Mouse (Mus musculus): ENCODE results near the gene Hrnr. TPM values are rescaled to one million over a fixed set of nuclear protein-coding genes. Genes with fewer than 3 reads are reported as not detected.
A peak's percentile ranks its signal among the peaks of the same experiment; 100 is the strongest.

Gene Hrnr
- polyA plus RNA-seq, 1 experiment: 3.0 TPM

DNA sequence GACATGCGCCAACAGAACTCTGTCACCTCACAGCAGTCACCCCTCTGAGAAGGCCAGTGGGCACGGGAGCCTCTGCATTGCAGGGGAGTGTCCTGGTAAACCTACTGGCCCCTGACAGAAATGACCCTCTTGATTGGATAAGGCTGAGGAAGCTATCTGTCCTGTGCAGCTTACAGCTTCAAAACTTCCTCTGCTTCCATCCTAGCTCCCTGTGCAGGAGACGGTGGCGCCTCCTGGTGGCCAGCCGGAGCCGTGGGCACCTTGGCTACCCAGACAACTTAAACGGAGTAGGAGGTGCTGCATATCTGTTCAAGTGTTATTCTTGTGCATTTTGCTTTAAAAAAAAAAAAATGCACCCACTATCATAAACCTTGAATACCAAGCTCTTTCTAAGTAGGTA, 40.5 kb downstream of the Hrnr start:
- no peaks in the 10 kb centered on the region for H3K4me1 ChIP-seq (ENCODE audit: control insufficient read depth, insufficient read depth, low read length)
- WGBS: 16% methylated on average over 7 of the region's 7 CpGs
- H3K4me3 ChIP-seq (replicated peaks; ENCODE audit: extremely low read depth, low read depth, low read length): no peak overlapping the region
- peak; percentile 56 for TF ChIP-seq CTCF (IDR thresholded peaks at IDR 0.05; ENCODE audit: insufficient read depth, low read length)
- no peak for TF ChIP-seq POLR2A (IDR thresholded peaks at IDR 0.05; ENCODE audit: borderline replicate concordance, extremely low read depth, low read depth, low read length)
- peak; percentile 54 for DNase-seq

DNA sequence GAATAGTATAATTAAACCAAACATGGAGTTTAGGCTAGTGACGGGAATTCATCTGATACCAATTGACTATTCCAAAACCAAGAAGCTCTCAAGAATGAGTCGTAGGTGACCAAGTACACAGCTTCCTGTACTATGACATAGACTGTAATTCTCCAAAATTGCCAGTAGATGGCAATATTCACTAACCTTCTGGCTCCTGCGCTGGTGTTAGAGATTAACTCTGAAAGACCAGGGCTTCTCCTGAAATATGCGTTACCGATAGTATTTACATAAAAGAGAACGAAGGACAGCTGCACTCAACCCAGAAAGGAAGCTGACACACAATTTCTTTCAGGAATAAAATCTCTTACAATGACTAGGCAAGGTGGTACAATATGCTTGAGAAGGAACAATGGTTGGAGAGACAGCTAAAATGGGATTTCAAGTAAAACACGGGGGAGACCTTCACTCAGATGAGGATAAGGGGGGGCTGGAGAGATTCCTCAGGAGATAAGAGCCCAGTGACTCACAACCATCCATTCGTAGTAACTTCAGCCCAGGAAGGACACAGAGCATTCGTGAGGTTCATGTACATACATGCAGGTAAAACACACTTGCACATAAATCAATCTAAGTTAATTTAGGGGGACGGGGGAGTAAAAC, 42.5 kb downstream of the Hrnr start:
- Histone ChIP-seq H3K4me3 (replicated peaks; ENCODE audit: extremely low read depth, low read depth, low read length) (no peak overlapping the region), H3K4me1 (ENCODE audit: control insufficient read depth, insufficient read depth, low read length) (no peaks in the 10 kb centered on the region; the same call in 1 of the 2 replicates)
- WGBS: 9% methylated on average over 10 of the region's 10 CpGs
- TF ChIP-seq POLR2A (IDR thresholded peaks at IDR 0.05; ENCODE audit: borderline replicate concordance, extremely low read depth, low read depth, low read length): no peak
- TF ChIP-seq CTCF (IDR thresholded peaks at IDR 0.05; ENCODE audit: insufficient read depth, low read length): no peak
- DNase-seq: no peak

DNA sequence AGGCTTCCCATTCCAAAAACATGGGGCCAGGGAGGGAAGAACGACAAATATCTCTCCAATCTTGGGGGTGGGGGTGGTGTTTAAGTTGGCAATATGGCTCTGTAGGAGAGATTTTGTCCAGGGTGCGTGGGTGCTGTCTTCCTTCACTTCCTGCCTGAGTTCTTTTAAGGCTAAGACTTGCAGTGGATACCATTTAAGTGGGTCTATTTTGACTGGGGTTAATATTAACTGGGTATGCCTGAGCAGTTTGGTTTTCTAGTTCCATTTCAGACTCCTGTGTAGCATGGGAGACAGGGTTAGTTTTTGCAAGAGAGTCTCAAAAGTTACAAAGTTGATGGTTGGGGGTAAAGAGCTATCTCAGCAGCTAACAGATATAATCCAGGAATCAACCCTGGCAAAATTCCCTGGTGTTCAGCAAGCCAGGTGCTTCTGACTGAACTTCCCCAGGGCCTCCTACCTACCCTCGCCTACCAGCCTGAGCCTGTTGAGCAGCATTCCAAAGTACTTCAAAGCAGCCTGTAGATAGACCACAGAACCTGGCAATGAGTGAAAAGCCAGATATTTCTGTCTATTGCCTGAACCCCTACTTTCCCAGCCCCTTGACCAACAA, 47.5 kb downstream of the Hrnr start:
- 58% methylated on average over 3 of the region's 3 CpGs for whole genome bisulfite sequencing

DNA sequence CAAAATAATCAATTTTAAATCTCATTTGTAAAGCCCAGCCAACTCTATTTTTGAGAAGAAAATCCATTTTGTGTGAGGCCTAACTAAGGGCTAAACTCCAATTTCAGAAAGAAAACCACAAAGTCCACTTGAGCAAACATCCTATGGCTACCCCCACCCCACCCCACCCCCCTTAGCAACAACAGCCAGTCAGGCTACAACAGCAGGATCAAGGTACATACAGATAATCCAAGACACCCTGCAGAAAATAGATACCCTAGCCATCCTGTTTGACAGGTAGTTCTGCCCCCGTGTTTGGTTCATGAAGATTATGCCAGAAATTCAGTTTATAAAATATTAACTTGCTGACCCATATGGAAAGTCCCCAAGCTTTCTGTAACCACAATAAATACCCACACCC, 48.6 kb downstream of the Hrnr start:
- no peak for TF ChIP-seq POLR2A (IDR thresholded peaks at IDR 0.05; ENCODE audit: borderline replicate concordance, extremely low read depth, low read depth, low read length)
- TF ChIP-seq CTCF (IDR thresholded peaks at IDR 0.05; ENCODE audit: insufficient read depth, low read length): no peak
- WGBS: 44% methylated on average over 1 of the region's 1 CpGs
- no peak overlapping the region for H3K4me3 ChIP-seq (replicated peaks; ENCODE audit: extremely low read depth, low read depth, low read length)
- H3K4me1 ChIP-seq (ENCODE audit: control insufficient read depth, insufficient read depth, low read length): no peaks in the 10 kb centered on the region; the same call in 1 of the 2 replicates
- DNase-seq: no peak

More for the DNA sequence above, 47.5 kb downstream of the Hrnr start:
- Histone ChIP-seq H3K4me1 (ENCODE audit: control insufficient read depth, insufficient read depth, low read length) (no peaks in the 10 kb centered on the region; the same call in 1 of the 2 replicates), H3K4me3 (replicated peaks; ENCODE audit: extremely low read depth, low read depth, low read length) (no peak overlapping the region)
- peak; percentile 32 for DNase-seq
- TF ChIP-seq CTCF (IDR thresholded peaks at IDR 0.05; ENCODE audit: insufficient read depth, low read length) (no peak), POLR2A (IDR thresholded peaks at IDR 0.05; ENCODE audit: borderline replicate concordance, extremely low read depth, low read depth, low read length) (no peak)

DNA sequence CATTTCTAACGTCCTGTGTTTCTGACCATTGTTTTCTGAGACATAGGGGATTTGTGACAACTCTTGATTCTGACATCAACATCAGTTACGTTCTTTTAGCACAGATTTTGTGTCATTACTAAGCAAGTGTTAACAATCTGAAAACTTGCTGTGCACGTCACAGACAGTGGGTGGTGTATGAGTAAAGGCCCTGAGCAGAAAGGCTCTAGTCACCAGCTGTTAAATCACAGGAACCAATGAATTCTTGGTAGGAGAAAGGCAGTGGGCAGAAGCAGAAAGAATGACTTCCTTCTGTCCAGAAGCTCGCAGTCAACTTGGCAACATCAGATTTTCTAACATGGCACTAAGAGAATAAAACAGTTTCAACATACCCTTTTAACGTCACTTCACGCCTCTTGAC, 53.9 kb downstream of the Hrnr start:
- Histone ChIP-seq H3K4me3 (replicated peaks; ENCODE audit: extremely low read depth, low read depth, low read length) (no peak overlapping the region), H3K4me1 (ENCODE audit: control insufficient read depth, insufficient read depth, low read length) (no peaks in the 10 kb centered on the region)
- no peak for DNase-seq
- WGBS: 62% methylated on average over 6 of the region's 6 CpGs
- TF ChIP-seq POLR2A (IDR thresholded peaks at IDR 0.05; ENCODE audit: borderline replicate concordance, extremely low read depth, low read depth, low read length) (no peak), CTCF (IDR thresholded peaks at IDR 0.05; ENCODE audit: insufficient read depth, low read length) (no peak)

DNA sequence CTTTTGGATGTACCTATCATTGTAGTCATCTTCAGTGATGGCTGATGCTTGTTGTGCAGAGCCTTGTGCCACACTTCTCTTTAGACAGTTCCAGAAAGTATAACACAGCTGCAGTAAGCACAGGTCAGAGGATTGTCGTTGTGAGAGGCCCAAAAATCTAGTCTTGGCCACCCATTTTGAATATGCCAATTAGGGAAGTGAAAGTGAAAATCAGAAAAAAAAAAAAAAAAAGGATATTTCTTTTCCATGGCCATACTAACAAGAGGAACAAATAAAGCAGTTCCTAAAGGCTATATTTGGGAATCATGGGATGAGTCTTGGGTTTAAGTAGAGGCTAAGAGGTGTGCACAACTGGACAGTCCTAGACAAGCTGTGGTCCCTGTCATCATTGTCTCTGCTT, 55.6 kb downstream of the Hrnr start:
- no peaks in the 10 kb centered on the region; the same call in 1 of the 2 replicates for H3K4me1 ChIP-seq (ENCODE audit: control insufficient read depth, insufficient read depth, low read length)
- no peak for TF ChIP-seq POLR2A (IDR thresholded peaks at IDR 0.05; ENCODE audit: borderline replicate concordance, extremely low read depth, low read depth, low read length)
- TF ChIP-seq CTCF (IDR thresholded peaks at IDR 0.05; ENCODE audit: insufficient read depth, low read length): no peak
- H3K4me3 ChIP-seq (replicated peaks; ENCODE audit: extremely low read depth, low read depth, low read length): no peak overlapping the region
- 76% methylated on average over 1 of the region's 1 CpGs for WGBS
- DNase-seq: no peak

DNA sequence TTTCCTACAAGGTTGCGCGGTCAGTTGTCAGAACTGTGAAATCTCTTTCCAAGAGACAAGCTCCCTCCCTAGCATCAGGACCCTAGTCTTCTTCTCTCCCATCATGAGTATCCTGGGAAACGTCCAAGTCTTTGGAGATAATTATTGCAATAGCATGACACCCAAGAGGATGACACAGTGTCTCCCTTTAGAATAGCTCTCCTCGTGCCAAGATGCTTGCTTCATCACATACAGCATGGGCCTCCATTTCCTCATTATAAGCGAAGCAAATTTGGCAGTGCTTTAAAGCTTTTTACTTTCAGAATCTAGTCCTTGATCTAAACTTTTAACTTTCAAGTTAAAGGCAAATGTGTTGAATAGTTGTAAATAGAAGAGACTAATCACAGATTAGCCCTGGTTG, 56.1 kb downstream of the Hrnr start:
- WGBS: 70% methylated on average over 5 of the region's 5 CpGs
- Histone ChIP-seq H3K4me1 (ENCODE audit: control insufficient read depth, insufficient read depth, low read length) (no peaks in the 10 kb centered on the region; the same call in 1 of the 2 replicates), H3K4me3 (replicated peaks; ENCODE audit: extremely low read depth, low read depth, low read length) (no peak overlapping the region)
- no peak for DNase-seq
- TF ChIP-seq CTCF (IDR thresholded peaks at IDR 0.05; ENCODE audit: insufficient read depth, low read length) (no peak), POLR2A (IDR thresholded peaks at IDR 0.05; ENCODE audit: borderline replicate concordance, extremely low read depth, low read depth, low read length) (no peak)

DNA sequence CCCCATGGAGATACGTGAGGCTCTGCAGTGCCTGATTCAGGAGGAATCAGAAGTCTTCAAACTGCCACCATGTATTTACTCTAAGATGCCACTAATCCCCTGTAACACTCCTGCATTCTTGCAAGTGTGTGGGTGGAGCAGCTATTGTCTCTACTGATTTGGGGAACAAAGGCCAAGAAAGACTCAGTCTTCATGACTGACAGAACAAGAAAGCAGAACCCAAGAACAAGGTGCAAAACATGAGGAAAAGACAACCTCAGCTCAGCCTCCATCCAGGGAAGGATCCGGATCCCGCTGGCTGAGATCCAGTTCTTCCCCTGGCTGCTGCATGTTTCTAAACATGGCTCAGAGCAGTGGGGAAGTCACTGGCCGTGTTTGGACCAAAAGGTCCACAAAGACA, 58.6 kb downstream of the Hrnr start:
- DNase-seq: no peak
- TF ChIP-seq POLR2A (IDR thresholded peaks at IDR 0.05; ENCODE audit: borderline replicate concordance, extremely low read depth, low read depth, low read length): no peak
- no peak for TF ChIP-seq CTCF (IDR thresholded peaks at IDR 0.05; ENCODE audit: insufficient read depth, low read length)
- Histone ChIP-seq H3K4me1 (ENCODE audit: control insufficient read depth, insufficient read depth, low read length) (no peaks in the 10 kb centered on the region; the same call in none of the 2 replicates), H3K4me3 (replicated peaks; ENCODE audit: extremely low read depth, low read depth, low read length) (no peak overlapping the region)
- WGBS: 53% methylated on average over 4 of the region's 4 CpGs

Other genes with a start within 250 kb of the Hrnr start
- gene Crnn, start 175.0 kb upstream of the Hrnr start, polyA plus RNA-seq (2012; rRNA removed): not detected in 2 replicates
- gene Flg2, start 122.5 kb upstream of the Hrnr start, polyA plus RNA-seq (2012; rRNA removed): not detected in 2 replicates
- gene Flg, start 46.2 kb upstream of the Hrnr start, polyA plus RNA-seq (2012; rRNA removed): 1.7 TPM in 1 of 2 replicates, not detected in the other
- 0.16 and 42.1 TPM in 2 replicates for gene Rptn, start 74.0 kb downstream of the Hrnr start, polyA plus RNA-seq (2012; rRNA removed)
- 0.27 and 0.28 TPM in 2 replicates for gene Tchh, start 122.6 kb downstream of the Hrnr start, polyA plus RNA-seq (2012; rRNA removed)
- not detected in 2 replicates for gene Tchhl1, start 149.0 kb downstream of the Hrnr start, polyA plus RNA-seq (2012; rRNA removed)
- 232 and 357 TPM in 2 replicates for gene S100a11, start 200.7 kb downstream of the Hrnr start, polyA plus RNA-seq (2012; rRNA removed)
- gene S100a10, start 235.3 kb downstream of the Hrnr start, polyA plus RNA-seq (2012; rRNA removed): 61.1 and 79.5 TPM in 2 replicates